8 mouse cellular contexts compared by ENCODE assay signal in genomic region chr13:59769296-59770163, GRCm38 (mm10). TPM values are rescaled to one million over a fixed set of nuclear protein-coding genes. Genes with fewer than 3 reads are reported as not detected.
A peak's percentile ranks its signal among the peaks of the same experiment; 100 is the strongest.
DNase-seq lines count a peak whose midpoint lies in the region; ATAC-seq lines count a peak whose summit lies in the region.

Isca1 (minus strand) TSS chr13:59769810.

- intact Hi-C loops in left cerebral cortex, postnatal 14 days (cut with DNase I), result no loop called here

- 0% methylated on average over 90 of the region's 91 CpGs for WGBS in intestine, embryonic 14.5 days

- peak within 1 kb of the TSS; percentile 81 for H3K9ac ChIP-seq in intestine, embryonic 14.5 days (ENCODE audit: low read length)

- H3K4me3 ChIP-seq in intestine, embryonic 14.5 days (ENCODE audit: low read depth, low read length), result peak within 1 kb of the TSS; percentile 84

- H3K27ac ChIP-seq in intestine, embryonic 14.5 days (ENCODE audit: low read depth), result peak within 1 kb of the TSS; percentile 92

- peak; percentile 99 to 100 for DNase-seq in adrenal gland, adult (ENCODE audit: inconsistent age in 2 of 2, low spot score in 1 of 2)
- peak; percentile 99 for DNase-seq in embryo, embryonic 10.5 days (ENCODE audit: low spot score)
- peak; percentile 99 for DNase-seq in gastrocnemius, postnatal 25 days
- peak; percentile 99 for DNase-seq in intestine, embryonic 14.5 days (ENCODE audit: low spot score)
- DNase-seq in left cerebral cortex, postnatal 14 days (ENCODE audit: low spot score in 2 of 2), result peak; percentile 100
- DNase-seq in mesoderm, embryonic 11.5 days (ENCODE audit: low read depth, low spot score), result peak; percentile 99
- peak; percentile 99 for DNase-seq in right cerebral cortex, postnatal 36 days (ENCODE audit: low spot score in 2 of 2)
- DNase-seq in yolk sac, embryonic 10.5 days (ENCODE audit: low spot score), result peak; percentile 99

- peaks cover 25% of the 10 kb centered on the region for H3K36me3 ChIP-seq in intestine, embryonic 14.5 days (ENCODE audit: control insufficient read depth, insufficient read depth, low read length)

- peak; percentile 98 for ATAC-seq in intestine, embryonic 14.5 days (replicated peaks; ENCODE audit: low FRiP score, low TSS enrichment, low read depth)

- peaks cover 42% of the 10 kb centered on the region for H3K4me1 ChIP-seq in intestine, embryonic 14.5 days (replicated peaks; ENCODE audit: control insufficient read depth, insufficient read depth, low read length)

- H3K9me3 ChIP-seq in intestine, embryonic 14.5 days (ENCODE audit: control insufficient read depth, low read length), result no peaks in the 10 kb centered on the region

- H3K27me3 ChIP-seq in intestine, embryonic 14.5 days (replicated peaks; ENCODE audit: control insufficient read depth, insufficient read depth, low read length), result no peaks in the 10 kb centered on the region

- peak within 1 kb of the TSS; percentile 55 for H3K4me2 ChIP-seq in intestine, embryonic 14.5 days (ENCODE audit: low read length)

RNA-seq across cellular contexts. Expression of gene Isca1, which starts in this region (rescaled TPM):
- 100 to 1,000 TPM; 171 to 180 TPM for total RNA-seq in gastrocnemius, postnatal 25 days (2021)
- 111 and 115 TPM in 2 replicates for polyA plus RNA-seq in intestine, embryonic 14.5 days (2014; fragmentation: Nextera tagmentation; extraction: Ambion mirVana)
- total RNA-seq in left cerebral cortex, postnatal 14 days (2021), result 100 to 1,000 TPM; 119 to 121 TPM

Comparison
In these comparisons a context has a peak if more than half of its experiments do, and no peak if none do; other contexts are left out.
1. Peak in every context shown above with its lines: DNase-seq, ATAC-seq, H3K4me3 ChIP-seq and H3K27ac ChIP-seq.